Mouse (Mus musculus): ENCODE measurements at regions not wholly inside any gene's neighbourhood (a gene's known extent, or its start where the extent isn't known, plus 50 kb on each side); places are given as distances from the start of the nearest gene placed in this dataset.
A peak's percentile ranks its signal among the peaks of the same experiment; 100 is the strongest.

- Histone ChIP-seq H3K9ac (no peak overlapping the region), H3K27ac (no peak overlapping the region), H3K27me3 (no peaks in the 10 kb centered on the region), H3K4me3 (replicated peaks) (no peak overlapping the region), H3K4me2 (no peak overlapping the region), H3K4me1 (replicated peaks) (no peaks in the 10 kb centered on the region), H3K36me3 (no peaks in the 10 kb centered on the region), H3K9me3 (replicated peaks) (no peaks in the 10 kb centered on the region)
- WGBS (ENCODE audit: insufficient replicate concordance): 78% methylated on average over 7 of the region's 7 CpGs
- DNase-seq: no peak
- no peak for ATAC-seq (ENCODE audit: low read depth)
These were observed 169.0 kb upstream of the 4930535I16Rik start for GRCm38 (mm10) chr4:124086801-124087200.

- Histone ChIP-seq H3K4me2 (no peak overlapping the region), H3K36me3 (no peaks in the 10 kb centered on the region), H3K27ac (no peak overlapping the region), H3K4me3 (replicated peaks) (no peak overlapping the region), H3K9ac (no peak overlapping the region), H3K9me3 (replicated peaks) (no peaks in the 10 kb centered on the region), H3K4me1 (replicated peaks) (no peaks in the 10 kb centered on the region), H3K27me3 (no peaks in the 10 kb centered on the region)
- no peak for DNase-seq
- ATAC-seq (ENCODE audit: low read depth): no peak
- 52% methylated on average over 7 of the region's 7 CpGs for WGBS (ENCODE audit: insufficient replicate concordance)
These were observed 168.4 kb upstream of the 4930535I16Rik start for GRCm38 (mm10) chr4:124086254-124086653.

DNA sequence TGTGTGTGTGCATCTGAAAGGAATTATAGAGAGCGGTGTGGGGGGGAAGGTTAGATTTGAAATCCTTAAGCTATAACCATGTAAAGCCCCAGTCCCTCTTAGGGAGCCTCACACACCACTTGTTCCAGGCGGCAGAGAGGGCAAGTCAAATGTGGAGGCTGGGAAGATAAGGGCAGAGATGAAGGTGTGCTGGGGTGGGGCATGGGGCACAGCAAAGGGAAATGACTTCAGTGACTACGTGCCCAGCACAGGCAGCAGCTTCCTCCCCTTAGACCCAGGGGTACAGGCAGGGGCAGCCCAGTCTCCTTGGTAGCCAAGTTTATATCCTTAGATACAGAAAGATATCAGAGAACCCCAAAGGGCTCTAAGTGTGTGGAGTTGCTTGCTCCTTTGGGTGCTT, 161.8 kb upstream of the 4930535I16Rik start:
- Histone ChIP-seq H3K9ac (no peak overlapping the region), H3K27me3 (no peaks in the 10 kb centered on the region), H3K9me3 (replicated peaks) (no peaks in the 10 kb centered on the region), H3K27ac (no peak overlapping the region), H3K36me3 (no peaks in the 10 kb centered on the region), H3K4me2 (peak overlapping the region; percentile 24), H3K4me3 (replicated peaks) (no peak overlapping the region), H3K4me1 (replicated peaks) (0 out of 2 replicates have a peak, but pooled peaks cover 5% of the 10 kb centered on the region)
- 41% methylated on average over 3 of the region's 3 CpGs for WGBS (ENCODE audit: insufficient replicate concordance)
- DNase-seq (no peak), ATAC-seq (ENCODE audit: low read depth) (peak; percentile 81)

DNA sequence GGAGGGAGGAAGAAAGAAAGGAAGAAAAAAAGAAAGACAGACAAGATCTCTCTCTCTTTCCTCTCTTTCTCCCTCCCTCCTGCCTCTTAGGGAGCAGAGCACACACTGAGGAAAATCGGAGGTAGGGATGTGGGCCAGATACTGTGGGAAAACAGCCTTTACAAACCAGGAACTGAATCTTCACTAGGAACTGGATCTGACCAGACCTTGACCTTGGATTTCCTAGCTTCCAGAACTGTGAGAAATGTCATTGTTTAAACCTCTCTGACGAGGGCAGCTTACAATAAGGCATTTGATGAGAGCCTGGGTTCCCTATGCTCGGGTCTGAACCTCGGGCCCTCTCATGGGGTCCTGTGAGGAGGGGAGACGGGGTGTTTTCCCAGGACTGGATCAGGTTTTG, 157.7 kb upstream of the 4930535I16Rik start:
- H3K9ac ChIP-seq: no peak overlapping the region
- no peak for ATAC-seq (ENCODE audit: low read depth)
- H3K4me2 ChIP-seq: no peak overlapping the region
- no peak overlapping the region for H3K4me3 ChIP-seq (replicated peaks)
- no peaks in the 10 kb centered on the region for H3K36me3 ChIP-seq
- H3K9me3 ChIP-seq (replicated peaks): no peaks in the 10 kb centered on the region
- H3K27me3 ChIP-seq: no peaks in the 10 kb centered on the region
- 42% methylated on average over 5 of the region's 5 CpGs for WGBS (ENCODE audit: insufficient replicate concordance)
- no peak for DNase-seq
- 0 out of 2 replicates have a peak, but pooled peaks cover 5% of the 10 kb centered on the region for H3K4me1 ChIP-seq (replicated peaks)
- H3K27ac ChIP-seq: no peak overlapping the region

GRCm38 (mm10) chr4:124073646-124074045, 155.8 kb upstream of the 4930535I16Rik start:
- ATAC-seq (ENCODE audit: low read depth) (no peak), DNase-seq (no peak)
- Histone ChIP-seq H3K36me3 (no peaks in the 10 kb centered on the region), H3K9ac (no peak overlapping the region), H3K4me2 (no peak overlapping the region), H3K4me3 (replicated peaks) (no peak overlapping the region), H3K27me3 (no peaks in the 10 kb centered on the region), H3K9me3 (replicated peaks) (no peaks in the 10 kb centered on the region), H3K4me1 (replicated peaks) (no peaks in the 10 kb centered on the region), H3K27ac (no peak overlapping the region)
- 70% methylated on average over 1 of the region's 1 CpGs for WGBS (ENCODE audit: insufficient replicate concordance)

- no peaks in the 10 kb centered on the region for H3K4me1 ChIP-seq (replicated peaks)
- H3K36me3 ChIP-seq: no peaks in the 10 kb centered on the region
- ATAC-seq (ENCODE audit: low read depth) (no peak), DNase-seq (no peak)
- H3K9me3 ChIP-seq (replicated peaks): no peaks in the 10 kb centered on the region
- H3K27me3 ChIP-seq: no peaks in the 10 kb centered on the region
- WGBS (ENCODE audit: insufficient replicate concordance): 60% methylated on average over 3 of the region's 3 CpGs
- H3K4me3 ChIP-seq (replicated peaks): no peak overlapping the region
- H3K9ac ChIP-seq: no peak overlapping the region
- no peak overlapping the region for H3K4me2 ChIP-seq
- H3K27ac ChIP-seq: no peak overlapping the region
These were observed 146.8 kb upstream of the 4930535I16Rik start for GRCm38 (mm10) chr4:124064601-124065000.

GRCm38 (mm10) chr4:124063269-124064100, 145.7 kb upstream of the 4930535I16Rik start:
- DNase-seq (no peak), ATAC-seq (ENCODE audit: low read depth) (no peak)
- WGBS (ENCODE audit: insufficient replicate concordance): 64% methylated on average over 4 of the region's 4 CpGs
- Histone ChIP-seq H3K36me3 (no peaks in the 10 kb centered on the region), H3K9me3 (replicated peaks) (no peaks in the 10 kb centered on the region), H3K4me1 (replicated peaks) (no peaks in the 10 kb centered on the region), H3K27ac (no peak overlapping the region), H3K4me3 (replicated peaks) (no peak overlapping the region), H3K9ac (no peak overlapping the region), H3K4me2 (no peak overlapping the region), H3K27me3 (no peaks in the 10 kb centered on the region)

DNA sequence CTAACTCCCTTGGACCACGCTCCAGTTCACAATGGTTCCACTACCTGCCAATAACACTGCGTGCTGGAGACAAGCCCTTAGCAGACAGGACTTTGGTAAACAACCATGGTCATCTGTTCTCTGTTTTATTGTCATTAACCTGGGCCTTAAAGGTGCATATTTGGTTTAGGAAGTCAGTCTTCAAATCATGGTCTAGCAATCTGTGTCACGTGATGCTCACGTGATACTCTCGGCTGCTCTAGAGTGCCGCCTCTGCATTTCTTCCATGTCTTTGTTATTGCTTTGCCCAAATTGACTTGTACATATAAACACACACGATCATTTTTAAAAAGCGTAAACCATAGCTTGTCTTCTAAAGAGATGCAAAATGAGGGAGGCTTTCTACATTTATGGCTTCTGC, 139.8 kb upstream of the 4930535I16Rik start:
- H3K4me1 ChIP-seq (replicated peaks): peaks cover 12% of the 10 kb centered on the region
- H3K27ac ChIP-seq: no peak overlapping the region
- ATAC-seq (ENCODE audit: low read depth): no peak
- H3K9me3 ChIP-seq (replicated peaks): no peaks in the 10 kb centered on the region
- no peak overlapping the region for H3K4me2 ChIP-seq
- H3K27me3 ChIP-seq: no peaks in the 10 kb centered on the region
- 85% methylated on average over 8 of the region's 8 CpGs for WGBS (ENCODE audit: insufficient replicate concordance)
- H3K36me3 ChIP-seq: no peaks in the 10 kb centered on the region
- no peak for DNase-seq
- no peak overlapping the region for H3K9ac ChIP-seq
- no peak overlapping the region for H3K4me3 ChIP-seq (replicated peaks)

- Histone ChIP-seq H3K4me2 (peak overlapping the region; percentile 43; the same call in 1 of the 2 replicates), H3K36me3 (no peaks in the 10 kb centered on the region), H3K4me1 (replicated peaks) (peaks cover 16% of the 10 kb centered on the region), H3K9ac (no peak overlapping the region), H3K9me3 (replicated peaks) (no peaks in the 10 kb centered on the region; the same call in 1 of the 2 replicates), H3K27ac (peak overlapping the region; percentile 70; the same call in 1 of the 2 replicates), H3K27me3 (no peaks in the 10 kb centered on the region), H3K4me3 (replicated peaks) (no peak overlapping the region)
- no peak for DNase-seq
- 45% methylated on average over 1 of the region's 1 CpGs for WGBS (ENCODE audit: insufficient replicate concordance)
- ATAC-seq (ENCODE audit: low read depth): no peak
These were observed 136.5 kb upstream of the 4930535I16Rik start for GRCm38 (mm10) chr4:124054240-124054760.

DNA sequence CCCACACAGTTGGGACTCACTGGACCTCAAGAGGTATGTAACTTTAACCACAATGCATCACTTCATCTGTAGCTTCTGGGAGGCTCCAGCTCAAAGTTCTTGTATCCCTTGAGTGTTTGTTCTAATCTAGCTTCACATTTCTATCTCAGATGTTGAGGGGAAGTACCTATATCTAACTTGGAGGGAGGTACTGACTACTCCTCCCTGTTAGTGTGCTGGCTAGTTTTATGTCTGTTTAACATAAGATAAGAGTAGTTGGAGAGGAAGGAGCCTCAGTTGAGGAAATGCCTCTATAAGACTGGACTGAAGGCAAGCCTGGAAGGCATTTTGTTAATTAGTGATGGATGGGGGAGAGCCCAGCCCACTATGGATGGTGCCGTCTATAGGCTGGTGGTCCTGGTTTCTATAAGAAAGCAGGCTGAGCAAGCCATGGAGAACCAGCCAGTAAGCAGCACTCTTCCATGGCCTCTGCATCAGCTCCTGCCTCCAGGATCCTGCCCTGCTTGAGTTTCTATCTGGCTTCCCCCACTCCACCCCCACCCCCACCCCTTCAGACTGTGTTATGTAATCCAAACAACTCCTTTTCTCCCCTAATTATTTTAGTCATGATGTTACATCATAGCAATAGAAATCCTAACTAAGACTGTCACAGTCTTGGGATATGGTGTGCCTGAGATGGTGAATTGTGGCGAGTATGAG, 135.7 kb upstream of the 4930535I16Rik start:
- Histone ChIP-seq H3K9me3 (replicated peaks) (no peaks in the 10 kb centered on the region; the same call in 1 of the 2 replicates), H3K4me2 (peak overlapping the region; percentile 43), H3K27ac (peak overlapping the region; percentile 70), H3K36me3 (no peaks in the 10 kb centered on the region), H3K9ac (no peak overlapping the region), H3K4me3 (replicated peaks) (no peak overlapping the region), H3K27me3 (no peaks in the 10 kb centered on the region), H3K4me1 (replicated peaks) (peaks cover 16% of the 10 kb centered on the region)
- ATAC-seq (ENCODE audit: low read depth): peak; percentile 95
- 50% methylated on average over 2 of the region's 2 CpGs for WGBS (ENCODE audit: insufficient replicate concordance)
- no peak for DNase-seq

GRCm38 (mm10) chr4:124052387-124052786, 134.6 kb upstream of the 4930535I16Rik start:
- WGBS (ENCODE audit: insufficient replicate concordance): 60% methylated on average over 2 of the region's 2 CpGs
- peak overlapping the region; percentile 70 for H3K27ac ChIP-seq

More at GRCm38 (mm10) chr4:124052387-124052786, 134.6 kb upstream of the 4930535I16Rik start:
- no peak for ATAC-seq (ENCODE audit: low read depth)
- H3K4me2 ChIP-seq: no peak overlapping the region
- H3K4me3 ChIP-seq (replicated peaks): no peak overlapping the region
- H3K36me3 ChIP-seq: no peaks in the 10 kb centered on the region
- H3K4me1 ChIP-seq (replicated peaks): peaks cover 16% of the 10 kb centered on the region
- H3K9me3 ChIP-seq (replicated peaks): no peaks in the 10 kb centered on the region; the same call in 1 of the 2 replicates
- no peak overlapping the region for H3K9ac ChIP-seq
- H3K27me3 ChIP-seq: no peaks in the 10 kb centered on the region
- DNase-seq: no peak

Measured in liver, embryonic 13.5 days (tissue).